Mouse (Mus musculus) kidney, embryonic 14.5 days (tissue): Measurements from ENCODE around the gene 1700109H08Rik. TPM values are rescaled to one million over a fixed set of nuclear protein-coding genes. Genes with fewer than 3 reads are reported as not detected.
A peak's percentile ranks its signal among the peaks of the same experiment; 100 is the strongest.

ENCODE experiments used
- ATAC-seq: fragments of 200-750 bp; cut with Nextera tagmentation; 2 replicates; pipeline ENCODE4 v1.8.0; 2017; ENCODE audit warnings: moderate number of reproducible peaks, mild to moderate bottlenecking, moderate TSS enrichment, moderate library complexity; ENCODE audit not compliant: low FRiP score, low TSS enrichment
- H3K27ac ChIP-seq: fragments of 300-500 bp; sonication (generic); 2 replicates; pipeline ENCODE4 v1.5.1; 2014; ENCODE audit warnings: low read depth, mild to moderate bottlenecking, low read length, moderate library complexity, mixed read lengths
- H3K27me3 ChIP-seq: fragments of 300-500 bp; sonication (generic); 2 replicates; pipeline ENCODE4 v1.6.1; 2014; ENCODE audit warnings: mild to moderate bottlenecking, low read length; ENCODE audit not compliant: control insufficient read depth, insufficient read depth
- H3K36me3 ChIP-seq: fragments of 300-500 bp; sonication (generic); 2 replicates; pipeline ENCODE4 v1.6.1; 2014; ENCODE audit warnings: low read length, mixed read lengths; ENCODE audit not compliant: control insufficient read depth, insufficient read depth
- H3K4me1 ChIP-seq: fragments of 300-500 bp; sonication (generic); 2 replicates; pipeline ENCODE4 v1.6.1; 2014; ENCODE audit warnings: low read length, mixed read lengths; ENCODE audit not compliant: control insufficient read depth, insufficient read depth
- H3K4me2 ChIP-seq: fragments of 300-500 bp; sonication (generic); replicated peaks from 2 replicates; pipeline ENCODE4 v1.6.1; 2014; ENCODE audit warnings: low read depth, mild to moderate bottlenecking, low read length
- H3K4me3 ChIP-seq: fragments of 300-500 bp; sonication (generic); 2 replicates; pipeline ENCODE4 v1.5.1; 2014; ENCODE audit warnings: mild to moderate bottlenecking, low read length
- H3K9ac ChIP-seq: fragments of 300-500 bp; sonication (generic); 2 replicates; pipeline ENCODE4 v1.6.1; 2014; ENCODE audit warnings: low read depth, mild to moderate bottlenecking, low read length, moderate library complexity
- H3K9me3 ChIP-seq: fragments of 300-500 bp; sonication (generic); 2 replicates; pipeline ENCODE4 v1.6.1; 2016; ENCODE audit warnings: low read length; ENCODE audit not compliant: control insufficient read depth
- whole genome bisulfite sequencing: fragments of 180-500 bp; shearing (Covaris S2); extraction: QIAGEN DNeasy Blood & Tissue Kit; methylation state at CpG from one replicate; pipeline ENCODE4 v1.1.7; 2014; 5-methylcytosine and 5-hydroxymethylcytosine counted together
- polyA plus RNA-seq: library from polyadenylated mRNA; unstranded; fragments of >200 nt; fragmentation: Nextera tagmentation; extraction: Ambion mirVana; gene quantifications from 2 replicates; pipeline ENCODE4 v1.2.1, GENCODE M21; 2014

Gene 1700109H08Rik
- polyA plus RNA-seq, 1 experiment from 2014 or later, result 4.1 TPM

DNA sequence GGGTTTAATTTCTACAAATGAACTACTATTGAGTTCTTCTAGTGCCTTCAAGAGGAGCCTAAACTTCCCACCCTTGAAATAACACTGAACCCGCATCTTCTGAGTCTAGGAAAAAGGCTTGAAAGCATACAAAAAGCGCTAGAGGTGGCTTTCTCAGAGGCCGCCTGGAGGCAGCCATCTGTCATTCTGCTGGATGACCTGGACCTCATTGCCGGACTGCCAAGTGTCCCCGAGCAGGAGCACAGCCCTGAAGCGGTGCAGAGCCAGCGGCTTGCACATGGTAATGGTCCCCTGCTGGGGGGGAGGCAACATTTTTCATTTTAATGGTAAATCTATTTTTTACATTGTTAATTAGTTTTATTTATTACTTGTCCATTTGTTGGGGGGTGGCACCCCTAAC lies 49.1 kb downstream of the 1700109H08Rik start:
- Histone ChIP-seq H3K36me3 (peaks cover 25% of the 10 kb centered on the region), H3K27me3 (no peaks in the 10 kb centered on the region)
- 92% methylated on average over 7 of the region's 7 CpGs for WGBS

DNA sequence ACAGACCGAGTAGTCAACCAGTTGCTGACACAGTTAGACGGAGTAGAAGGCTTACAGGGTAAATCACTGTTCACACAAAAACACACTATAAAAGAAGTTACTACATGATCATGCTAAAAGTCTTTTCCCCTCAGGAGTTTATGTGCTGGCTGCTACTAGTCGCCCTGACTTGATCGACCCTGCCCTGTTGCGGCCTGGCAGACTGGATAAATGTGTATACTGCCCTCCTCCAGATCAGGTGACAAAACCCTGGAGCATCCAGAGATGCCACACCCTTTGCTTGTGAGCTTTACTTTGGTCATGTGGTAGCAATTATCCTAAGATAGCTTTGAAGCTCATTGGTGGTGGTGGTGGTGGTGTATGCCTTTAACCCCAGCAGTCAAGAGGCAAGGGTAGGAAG lies 58.7 kb downstream of the 1700109H08Rik start:
- H3K9me3 ChIP-seq, result no peaks in the 10 kb centered on the region
- no peak for ATAC-seq
- no peak overlapping the region for H3K4me2 ChIP-seq
- WGBS, result 83% methylated on average over 5 of the region's 5 CpGs
- H3K27me3 ChIP-seq, result no peaks in the 10 kb centered on the region
- H3K36me3 ChIP-seq, result peaks cover 8% of the 10 kb centered on the region; the same call in 1 of the 2 replicates
- no peak overlapping the region for H3K27ac ChIP-seq
- no peaks in the 10 kb centered on the region for H3K4me1 ChIP-seq
- no peak overlapping the region for H3K4me3 ChIP-seq
- no peak overlapping the region for H3K9ac ChIP-seq

More for the DNA sequence above, 49.1 kb downstream of the 1700109H08Rik start:
- no peaks in the 10 kb centered on the region for H3K4me1 ChIP-seq
- ATAC-seq, result no peak
- H3K27ac ChIP-seq, result no peak overlapping the region
- no peaks in the 10 kb centered on the region for H3K9me3 ChIP-seq
- H3K4me3 ChIP-seq, result no peak overlapping the region
- H3K9ac ChIP-seq, result no peak overlapping the region
- no peak overlapping the region for H3K4me2 ChIP-seq

GRCm38 (mm10) chr5:3631512-3632271 lies 60.3 kb downstream of the 1700109H08Rik start:
- Histone ChIP-seq H3K4me1 (no peaks in the 10 kb centered on the region), H3K27me3 (no peaks in the 10 kb centered on the region), H3K27ac (no peak overlapping the region), H3K9ac (no peak overlapping the region), H3K36me3 (peaks cover 3% of the 10 kb centered on the region; the same call in 1 of the 2 replicates), H3K9me3 (no peaks in the 10 kb centered on the region), H3K4me3 (no peak overlapping the region), H3K4me2 (no peak overlapping the region)
- WGBS, result 48% methylated on average over 16 of the region's 16 CpGs
- peak; percentile 78; the same call in 1 of the 2 replicates for ATAC-seq

DNA sequence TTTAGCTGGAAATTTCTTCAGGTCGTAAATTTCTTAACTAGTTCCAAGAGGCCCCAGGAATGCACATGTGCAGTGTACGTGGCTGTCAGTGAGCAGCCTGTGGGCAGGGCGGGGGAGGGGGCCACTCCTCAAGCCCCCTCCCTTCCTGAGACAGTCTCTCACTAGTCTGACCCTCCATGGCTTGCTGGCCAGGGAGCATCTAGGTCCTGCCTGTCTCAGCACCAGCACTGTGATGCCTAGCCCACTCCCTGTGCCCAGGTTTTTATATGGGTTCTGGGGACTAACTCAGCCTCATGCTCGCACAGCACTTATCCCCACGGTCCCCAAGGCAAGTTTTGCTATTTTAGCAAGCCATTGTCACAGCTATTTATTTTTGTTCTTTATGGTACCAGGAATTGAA lies 60.9 kb downstream of the 1700109H08Rik start:
- Histone ChIP-seq H3K4me3 (no peak overlapping the region), H3K9me3 (no peaks in the 10 kb centered on the region), H3K27me3 (no peaks in the 10 kb centered on the region), H3K36me3 (peaks cover 3% of the 10 kb centered on the region; the same call in 1 of the 2 replicates), H3K4me1 (no peaks in the 10 kb centered on the region), H3K9ac (no peak overlapping the region), H3K4me2 (no peak overlapping the region), H3K27ac (no peak overlapping the region)
- no peak for ATAC-seq
- WGBS, result 72% methylated on average over 5 of the region's 5 CpGs

DNA sequence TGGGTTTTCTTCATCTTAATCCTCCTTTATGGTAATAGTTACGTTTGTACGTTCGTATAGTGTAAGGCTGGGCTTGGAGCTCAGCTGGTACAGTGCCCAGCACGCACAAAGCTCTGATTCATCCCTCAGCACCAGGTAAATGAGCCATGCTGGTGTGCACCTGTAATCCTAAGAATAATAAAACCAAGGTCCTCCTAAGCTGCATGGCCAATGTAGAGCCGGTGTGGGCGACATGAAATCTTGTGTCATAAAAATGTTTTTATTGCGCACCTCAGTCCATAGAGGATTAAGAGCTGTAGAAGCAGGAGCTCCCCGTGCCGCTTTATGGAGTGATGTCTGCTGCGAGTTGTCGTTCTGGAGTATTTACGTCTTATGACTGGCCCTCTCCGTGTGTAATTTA lies 61.9 kb downstream of the 1700109H08Rik start:
- H3K9ac ChIP-seq, result no peak overlapping the region
- 93% methylated on average over 13 of the region's 13 CpGs for WGBS
- H3K36me3 ChIP-seq, result peaks cover 3% of the 10 kb centered on the region; the same call in 1 of the 2 replicates
- H3K4me3 ChIP-seq, result no peak overlapping the region
- H3K9me3 ChIP-seq, result no peaks in the 10 kb centered on the region
- no peaks in the 10 kb centered on the region for H3K4me1 ChIP-seq
- H3K27ac ChIP-seq, result no peak overlapping the region
- H3K4me2 ChIP-seq, result no peak overlapping the region
- no peaks in the 10 kb centered on the region for H3K27me3 ChIP-seq
- no peak for ATAC-seq

GRCm38 (mm10) chr5:3633951-3634350 lies 62.6 kb downstream of the 1700109H08Rik start:
- WGBS, result 76% methylated on average over 4 of the region's 4 CpGs
- Histone ChIP-seq H3K27me3 (no peaks in the 10 kb centered on the region), H3K36me3 (peaks cover 3% of the 10 kb centered on the region; the same call in 1 of the 2 replicates), H3K9me3 (no peaks in the 10 kb centered on the region), H3K4me1 (no peaks in the 10 kb centered on the region), H3K4me3 (no peak overlapping the region), H3K9ac (no peak overlapping the region), H3K4me2 (no peak overlapping the region), H3K27ac (no peak overlapping the region)
- no peak for ATAC-seq

Other genes starting within 250 kb of the 1700109H08Rik start
- gene Cdk6, start 230.1 kb upstream of the 1700109H08Rik start, polyA plus RNA-seq, result 18.6 and 23.4 TPM in 2 replicates
- gene Fam133b, start 27.7 kb upstream of the 1700109H08Rik start, polyA plus RNA-seq, result 38.9 and 42.6 TPM in 2 replicates
- gene Pex1, start 24.5 kb downstream of the 1700109H08Rik start, polyA plus RNA-seq, result 14.3 and 18.3 TPM in 2 replicates
- 14.9 and 16.2 TPM in 2 replicates for gene Rbm48, start 25.0 kb downstream of the 1700109H08Rik start, polyA plus RNA-seq
- gene Tmbim7, start 79.6 kb downstream of the 1700109H08Rik start, polyA plus RNA-seq, result not detected in 2 replicates
- gene Gatad1, start 85.6 kb downstream of the 1700109H08Rik start, polyA plus RNA-seq, result 81.2 and 82.7 TPM in 2 replicates
- gene Ankib1, start 231.4 kb downstream of the 1700109H08Rik start, polyA plus RNA-seq, result 8.8 and 15.6 TPM in 2 replicates
- 39.6 and 50.3 TPM in 2 replicates for gene Krit1, start 231.6 kb downstream of the 1700109H08Rik start, polyA plus RNA-seq